Mouse (Mus musculus): ENCODE measurements at regions not wholly inside any gene's neighbourhood (a gene's known extent, or its start where the extent isn't known, plus 50 kb on each side); places are given as distances from the start of the nearest gene placed in this dataset.

DNA sequence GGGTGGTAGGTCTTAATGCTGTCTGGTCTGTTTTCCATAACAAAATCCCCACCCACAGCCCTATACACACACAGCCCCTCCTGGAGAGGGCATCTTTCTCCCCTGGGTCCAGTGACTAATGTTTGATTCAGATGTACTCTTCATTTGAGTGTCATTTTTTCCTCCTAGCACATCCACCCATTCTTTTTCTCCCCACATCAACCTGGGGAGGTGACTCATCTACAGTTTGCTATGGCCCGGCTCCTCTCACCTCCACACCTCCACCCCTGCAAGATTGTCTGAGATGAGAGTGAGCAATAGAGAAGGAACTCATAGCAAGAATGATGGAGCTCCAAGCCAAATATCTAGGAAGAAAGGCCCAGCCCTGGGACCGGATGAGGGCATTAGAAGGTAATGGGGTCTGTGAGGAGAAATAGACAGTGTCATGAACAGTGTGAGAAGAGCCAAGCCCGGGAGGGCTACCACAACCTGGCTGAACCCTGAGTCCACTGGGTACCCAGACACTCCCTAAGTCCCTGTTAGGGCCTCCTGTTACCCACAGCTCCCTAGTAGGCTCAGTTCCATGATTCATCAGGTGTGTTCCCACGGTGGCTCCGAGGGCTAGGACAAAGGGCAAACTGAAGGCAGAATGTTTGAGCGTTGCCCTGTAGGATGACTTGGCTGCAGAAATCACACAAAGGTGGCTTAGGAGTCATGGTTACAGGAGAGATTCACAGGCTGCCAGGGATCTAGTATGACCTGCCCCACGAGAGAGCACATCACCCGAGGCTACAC is 479.6 kb upstream of the Gm10131 start:
- TF ChIP-seq CTCF (conservative IDR thresholded peaks at IDR 0.05; ENCODE audit: low read length) (no peak), POU5F1 (IDR thresholded peaks at IDR 0.05; ENCODE audit: borderline replicate concordance, low read length) (no peak)

Measured in E14TG2a.4 (cell line).